Mouse (Mus musculus): ENCODE measurements around the gene Hint1. TPM values are rescaled to one million over a fixed set of nuclear protein-coding genes. Genes with fewer than 3 reads are reported as not detected.

Hint1 gene
- 100 to 1,000 TPM; 260 to 289 TPM for polyA plus RNA-seq (2017; shearing (Covaris generic))

DNA sequence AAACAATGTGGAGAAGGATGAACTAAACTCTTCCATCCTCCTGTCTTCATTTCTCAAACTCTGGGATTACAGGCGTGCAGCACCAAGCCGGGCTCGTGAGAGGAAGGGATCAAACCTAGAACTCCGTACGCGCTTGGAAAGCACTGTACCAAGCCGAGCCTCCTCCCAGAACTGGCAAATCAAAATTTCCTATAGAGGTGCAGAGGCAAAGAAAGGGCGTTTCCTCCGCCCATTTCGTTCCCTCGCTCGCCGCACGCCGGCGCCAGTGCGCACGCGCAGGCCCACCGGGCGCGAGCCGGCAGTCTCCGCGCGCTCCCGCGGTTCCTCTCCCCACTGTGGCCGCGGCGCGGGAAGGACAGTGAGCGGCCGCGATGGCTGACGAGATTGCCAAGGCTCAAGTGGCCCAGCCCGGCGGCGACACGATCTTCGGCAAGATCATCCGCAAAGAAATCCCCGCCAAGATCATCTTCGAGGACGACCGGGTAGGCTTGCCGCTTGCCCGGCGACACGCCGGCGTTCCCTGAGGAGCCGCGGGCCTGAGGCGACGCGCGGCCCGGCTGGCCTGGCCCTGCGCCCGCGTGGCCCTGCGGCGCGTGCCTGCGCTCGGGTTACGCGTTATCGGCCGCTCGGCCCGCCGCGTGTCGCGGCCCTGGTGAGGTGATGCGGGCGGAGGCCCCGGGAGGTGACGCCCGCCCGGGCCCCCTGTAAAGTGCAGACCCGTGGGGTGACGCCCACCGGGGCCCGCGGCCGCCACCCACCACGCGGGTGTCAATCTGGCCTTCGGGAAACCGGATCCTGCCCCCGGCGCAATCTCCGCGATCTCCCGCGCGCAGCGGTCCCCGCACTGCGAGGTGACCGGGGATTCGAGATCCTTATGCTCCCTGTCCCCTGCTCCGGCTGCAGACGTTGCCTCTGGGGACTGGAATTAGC lies at the start of gene Hint1:
Gene Hint1, plus strand, starts transcription at position 265 of the 930 bp plus-strand sequence.

DNA sequence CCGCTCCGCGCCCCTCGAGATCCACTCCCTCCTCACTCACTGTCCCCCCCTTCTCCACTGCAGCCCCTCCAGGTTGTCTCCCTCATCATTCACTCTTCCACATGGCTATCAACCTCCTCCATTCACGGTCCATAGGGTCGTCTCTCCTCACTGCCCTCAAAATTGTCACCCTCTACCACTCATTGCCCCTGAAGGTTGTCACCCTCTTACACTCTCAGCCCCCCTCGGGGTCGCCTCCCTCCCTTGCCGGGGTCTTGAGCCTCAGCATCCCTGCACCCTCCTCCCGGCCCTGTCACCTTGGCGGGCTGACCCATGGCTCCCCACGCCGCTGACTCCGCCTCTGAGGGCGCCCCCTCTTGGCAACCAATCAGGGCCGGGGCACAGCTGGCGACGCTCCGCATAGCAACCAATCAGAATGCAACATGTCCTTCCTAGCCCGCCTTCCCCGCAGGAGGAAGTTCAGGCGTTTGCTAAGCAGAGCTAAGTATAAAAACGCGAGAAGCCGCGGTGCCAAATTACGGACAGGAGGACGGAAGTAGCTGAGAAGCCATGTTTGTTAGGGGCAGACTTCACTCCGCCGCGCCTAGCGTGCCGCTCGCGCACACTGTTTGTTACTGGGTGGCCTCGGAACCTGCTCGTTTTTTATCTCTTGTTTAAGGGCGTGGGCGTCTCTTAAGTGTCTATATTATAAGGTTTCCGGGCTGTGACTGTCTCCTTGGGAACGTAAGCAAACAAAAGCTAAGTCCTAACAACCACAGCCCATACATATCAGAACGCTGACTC lies 5.7 kb upstream of the Hint1 start, which contains the start of gene Lyrm7:
Gene Lyrm7, minus strand, starts transcription at position 661 of the 783 bp plus-strand sequence.

DNA sequence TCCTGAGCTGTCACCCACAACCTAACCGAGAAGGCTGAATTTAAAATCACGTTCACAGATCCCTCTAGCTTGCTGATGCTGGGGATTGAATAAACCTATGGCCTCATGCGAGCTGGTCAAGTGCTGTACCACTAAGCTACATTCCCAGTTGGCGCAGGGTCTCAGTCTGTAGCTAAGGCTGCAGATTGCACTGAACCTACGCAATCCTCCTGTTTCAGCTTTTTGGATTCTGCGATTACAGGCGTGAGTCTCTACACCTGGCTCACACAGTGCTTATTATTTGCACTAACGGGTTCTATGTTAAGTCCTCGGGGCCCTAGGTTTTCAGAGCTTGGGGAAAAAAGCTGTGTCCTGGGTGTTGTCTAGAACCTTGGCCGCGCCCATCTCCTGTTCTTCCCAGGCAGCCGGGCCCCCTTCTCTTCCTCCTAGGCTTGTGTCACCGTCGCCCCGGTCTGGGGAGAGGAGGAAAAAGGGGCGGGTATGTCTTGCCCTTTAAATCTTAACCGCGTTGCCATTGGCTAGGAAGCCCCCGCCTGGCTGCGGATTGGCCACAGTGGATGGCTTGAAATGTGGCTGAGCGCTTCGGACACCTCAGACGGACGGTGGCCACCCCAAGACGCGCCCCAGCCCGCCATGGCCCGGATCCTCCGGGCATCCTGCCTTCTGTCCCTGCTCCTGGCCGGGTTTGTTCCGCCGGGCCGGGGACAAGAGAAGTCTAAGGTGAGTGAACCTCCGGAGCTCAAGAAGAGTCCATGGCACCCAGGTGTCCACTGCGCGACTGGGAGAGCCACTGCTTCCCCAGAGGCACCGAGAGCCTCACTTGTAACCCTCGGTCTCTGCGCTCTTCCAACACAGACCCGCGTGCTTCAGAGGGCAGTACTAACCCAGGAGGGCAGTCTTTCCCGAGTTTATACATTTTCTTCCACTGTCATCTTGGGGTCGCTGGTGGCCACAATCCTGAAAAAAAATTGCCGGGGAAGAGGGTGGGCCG lies 36.4 kb downstream of the Hint1 start, which contains the start of gene Gpx3:
Gene Gpx3, plus strand, starts transcription at position 121 of the 991 bp plus-strand sequence.

Other genes starting within 250 kb of the Hint1 start
- 100 to 1,000 TPM; 359 to 453 TPM for gene Cdc42se2, start 78.7 kb upstream of the Hint1 start, polyA plus RNA-seq (2017; shearing (Covaris generic))
- gene Lyrm7, start 5.5 kb upstream of the Hint1 start, polyA plus RNA-seq (2017; shearing (Covaris generic)) = 1 to 10 TPM; 1.9 to 7.1 TPM
- gene Gpx3, start 36.1 kb downstream of the Hint1 start, polyA plus RNA-seq (2017; shearing (Covaris generic)) = 1 to 10 TPM in 1 of 2 experiments, under 1 TPM in 1; 0.71 to 2.1 TPM
- 100 to 1,000 TPM; 126 to 153 TPM for gene Tnip1, start 96.5 kb downstream of the Hint1 start, polyA plus RNA-seq (2017; shearing (Covaris generic))
- 100 to 1,000 TPM; 497 to 618 TPM for gene Anxa6, start 167.1 kb downstream of the Hint1 start, polyA plus RNA-seq (2017; shearing (Covaris generic))
- gene Ccdc69, start 211.7 kb downstream of the Hint1 start, polyA plus RNA-seq (2017; shearing (Covaris generic)) = 10 to 100 TPM; 77.2 to 79.1 TPM
- gene Gm2a, start 231.7 kb downstream of the Hint1 start, polyA plus RNA-seq (2017; shearing (Covaris generic)) = 10 to 100 TPM; 89.4 to 97.1 TPM